Mouse (Mus musculus) erythroblast, embryonic 14.5 days (primary cell): ENCODE measurements around the gene Pdzd7. TPM values are rescaled to one million over a fixed set of nuclear protein-coding genes. Genes with fewer than 3 reads are reported as not detected.

Experiments
- H3K27me3 ChIP-seq: 2 replicates; pipeline ENCODE4 v1.6.1; 2012; ENCODE audit warnings: inconsistent platforms; ENCODE audit not compliant: control insufficient read depth
- H3K36me3 ChIP-seq: 2 replicates; pipeline ENCODE4 v1.6.1; 2012; ENCODE audit warnings: mild to moderate bottlenecking, inconsistent platforms; ENCODE audit not compliant: control insufficient read depth
- H3K4me1 ChIP-seq: 2 replicates; pipeline ENCODE4 v1.6.1; 2012; ENCODE audit warnings: inconsistent platforms; ENCODE audit not compliant: control insufficient read depth
- H3K4me3 ChIP-seq: replicated peaks from 2 replicates; pipeline ENCODE3; 2012; ENCODE audit warnings: moderate library complexity, mild to moderate bottlenecking, inconsistent platforms
- H3K9me3 ChIP-seq: 2 replicates; pipeline ENCODE4 v1.6.1; 2012; ENCODE audit warnings: low read length, inconsistent platforms, mixed read lengths; ENCODE audit not compliant: control insufficient read depth
- GATA1 ChIP-seq: IDR thresholded peaks from 2 replicates; pipeline ENCODE4 v1.6.1; 2012; ENCODE audit warnings: low read length, inconsistent platforms, mixed read lengths
- TAL1 ChIP-seq: IDR thresholded peaks from 3 replicates; pipeline ENCODE4 v1.6.1; 2012; ENCODE audit warnings: low read length, inconsistent platforms, mixed read lengths
- polyA plus RNA-seq: library from polyadenylated mRNA; stranded (reverse); fragments of >175 nt; gene quantifications from 2 replicates; pipeline ENCODE4 v1.2.3, GENCODE M21; 2012

The Pdzd7 gene
- polyA plus RNA-seq, 1 experiment, result not detected

DNA sequence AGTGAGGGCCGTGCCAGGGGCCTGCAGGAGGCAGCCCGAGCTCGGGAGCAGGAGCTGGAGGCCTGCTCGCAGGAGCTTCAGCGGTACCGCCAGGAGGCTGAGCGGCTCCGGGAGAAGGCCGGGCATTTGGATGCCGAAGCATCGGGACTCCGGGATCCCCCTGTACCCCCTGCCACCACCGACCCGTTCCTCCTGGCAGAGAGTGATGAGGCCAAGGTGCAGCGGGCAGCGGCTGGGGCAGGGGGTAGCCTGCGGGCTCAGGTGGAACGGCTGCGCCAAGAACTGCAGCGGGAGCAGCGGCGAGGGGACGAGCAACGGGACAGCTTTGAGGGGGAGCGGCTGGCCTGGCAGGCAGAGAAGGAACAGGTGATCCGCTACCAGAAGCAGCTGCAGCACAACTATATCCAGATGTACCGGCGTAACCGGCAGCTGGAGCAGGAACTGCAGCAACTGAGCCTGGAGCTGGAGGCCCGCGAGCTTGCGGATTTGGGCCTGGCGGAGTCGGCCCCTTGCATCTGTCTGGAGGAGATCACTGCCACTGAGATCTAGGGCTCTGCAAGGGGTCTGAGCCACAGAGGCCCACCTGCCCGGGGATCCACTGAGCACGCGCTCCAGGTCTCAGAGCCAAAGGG is 19.5 kb downstream of the Pdzd7 start:
- H3K4me1 ChIP-seq, result peaks cover 8% of the 10 kb centered on the region
- H3K9me3 ChIP-seq, result no peaks in the 10 kb centered on the region
- no peaks in the 10 kb centered on the region for H3K27me3 ChIP-seq
- H3K4me3 ChIP-seq, result no peak overlapping the region
- peaks cover 24% of the 10 kb centered on the region for H3K36me3 ChIP-seq
- TF ChIP-seq GATA1, result no peak
- no peak for TF ChIP-seq TAL1

DNA sequence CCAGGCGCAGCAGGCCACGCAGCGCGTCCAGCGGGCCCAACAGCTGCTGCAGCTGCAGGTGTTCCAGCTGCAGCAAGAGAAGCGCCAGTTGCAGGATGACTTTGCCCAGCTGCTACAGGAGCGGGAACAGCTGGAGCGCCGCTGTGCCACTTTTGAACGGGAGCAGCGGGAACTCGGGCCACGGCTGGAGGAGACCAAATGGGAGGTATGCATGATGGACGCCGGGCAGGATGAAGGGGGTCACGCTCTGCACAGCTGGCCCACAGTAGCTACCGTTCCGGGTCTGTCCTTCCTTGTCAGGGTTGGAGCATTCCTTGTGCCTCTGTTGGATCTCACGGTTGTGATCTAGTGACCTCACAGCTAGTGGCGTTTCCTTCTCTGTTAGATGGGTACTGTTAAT is 20.7 kb downstream of the Pdzd7 start:
- Histone ChIP-seq H3K4me1 (no peaks in the 10 kb centered on the region; the same call in 1 of the 2 replicates), H3K27me3 (no peaks in the 10 kb centered on the region), H3K4me3 (no peak overlapping the region), H3K9me3 (no peaks in the 10 kb centered on the region), H3K36me3 (peaks cover 24% of the 10 kb centered on the region)
- no peak for TF ChIP-seq TAL1
- no peak for TF ChIP-seq GATA1

DNA sequence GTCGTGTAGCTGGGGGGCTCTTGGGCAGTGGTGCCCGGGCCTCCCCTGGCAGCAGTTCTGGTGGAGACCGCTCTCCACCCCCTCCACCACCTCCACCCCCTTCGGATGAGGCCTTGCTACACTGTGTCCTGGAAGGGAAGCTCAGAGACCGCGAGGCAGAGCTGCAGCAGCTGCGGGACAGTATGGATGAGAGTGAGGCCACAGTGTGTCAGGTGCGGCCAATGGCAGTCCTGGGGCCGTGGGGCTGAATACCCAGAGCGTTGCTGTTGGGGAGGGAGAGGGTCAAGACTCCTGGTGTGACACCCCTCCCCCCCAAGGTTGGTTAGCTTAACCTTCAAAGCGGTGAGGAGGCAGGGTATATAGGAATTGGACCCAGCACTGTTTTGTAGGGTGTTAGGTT is 21.5 kb downstream of the Pdzd7 start:
- Histone ChIP-seq H3K36me3 (peaks cover 24% of the 10 kb centered on the region), H3K27me3 (peaks cover under 1% of the 10 kb centered on the region; the same call in 1 of the 2 replicates), H3K4me1 (no peaks in the 10 kb centered on the region; the same call in 1 of the 2 replicates), H3K4me3 (no peak overlapping the region), H3K9me3 (no peaks in the 10 kb centered on the region)
- TF ChIP-seq GATA1 (no peak), TAL1 (no peak)

DNA sequence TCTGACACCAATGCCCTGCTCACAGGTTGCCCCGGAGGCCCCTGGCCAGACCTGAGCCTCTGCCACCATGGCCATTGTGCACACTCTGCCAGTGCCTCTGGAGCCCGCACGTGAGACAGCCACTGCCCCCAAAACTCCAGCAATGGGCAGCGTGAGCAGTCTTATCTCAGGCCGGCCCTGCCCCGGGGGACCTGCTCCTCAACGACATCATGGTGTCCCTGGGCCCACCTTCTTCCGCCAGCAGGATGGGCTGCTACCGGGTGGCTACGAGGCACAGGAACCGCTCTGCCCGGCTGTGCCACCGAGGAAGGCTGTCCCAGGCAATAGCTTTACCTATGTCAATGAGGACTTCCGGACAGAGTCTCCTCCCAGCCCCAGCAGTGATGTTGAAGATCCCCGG is 24.2 kb downstream of the Pdzd7 start:
- Histone ChIP-seq H3K27me3 (peaks cover 26% of the 10 kb centered on the region), H3K4me1 (peaks cover 17% of the 10 kb centered on the region), H3K36me3 (peaks cover 18% of the 10 kb centered on the region), H3K9me3 (no peaks in the 10 kb centered on the region), H3K4me3 (no peak overlapping the region)
- TF ChIP-seq GATA1 (no peak), TAL1 (no peak)

DNA sequence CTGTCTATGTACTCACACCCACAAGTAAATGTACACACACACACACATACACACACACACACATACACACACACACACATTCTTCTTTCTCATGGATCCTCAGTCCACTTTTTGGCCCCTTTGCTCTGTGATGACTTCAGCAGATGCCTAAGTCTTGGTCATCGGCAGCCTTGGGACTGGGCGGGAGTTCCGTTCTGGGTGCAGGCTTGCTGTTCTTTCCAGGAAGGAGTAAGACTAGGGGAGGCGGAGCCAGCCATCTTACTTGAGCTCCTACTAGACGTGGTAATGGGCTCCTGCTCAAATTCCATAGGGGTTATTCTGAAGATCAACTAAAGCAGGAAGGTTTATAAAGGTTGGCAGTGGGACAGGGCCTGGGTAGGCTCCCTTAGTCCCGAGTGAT is 25.2 kb downstream of the Pdzd7 start:
- Histone ChIP-seq H3K9me3 (no peaks in the 10 kb centered on the region), H3K36me3 (peaks cover 9% of the 10 kb centered on the region), H3K27me3 (peaks cover 36% of the 10 kb centered on the region), H3K4me1 (peaks cover 27% of the 10 kb centered on the region), H3K4me3 (no peak overlapping the region)
- no peak for TF ChIP-seq TAL1
- TF ChIP-seq GATA1, result no peak

DNA sequence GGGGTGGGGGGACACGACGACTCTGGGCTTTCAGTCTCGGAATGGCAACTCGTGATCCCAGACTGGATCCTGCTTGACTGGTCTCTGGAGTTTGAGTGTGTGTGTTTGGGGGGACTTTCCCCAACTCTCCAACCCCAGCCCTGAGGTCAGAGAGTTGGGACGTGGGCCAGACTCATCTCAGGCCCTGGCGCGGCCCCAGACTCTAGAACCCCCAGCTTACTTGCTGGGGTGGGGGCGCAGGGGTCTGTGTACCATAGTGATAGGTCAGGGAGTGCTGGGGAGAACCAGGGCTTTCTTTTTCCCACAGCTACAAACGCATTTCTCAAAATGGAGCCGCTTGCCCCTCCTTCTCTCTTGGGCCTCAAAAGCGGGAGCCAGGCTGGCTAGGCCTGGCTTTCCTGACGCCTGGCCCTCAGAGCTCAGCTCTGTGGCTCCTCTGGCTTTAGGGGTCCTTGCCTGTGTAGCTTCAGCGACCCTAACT is 27.1 kb downstream of the Pdzd7 start:
- Histone ChIP-seq H3K4me3 (peak overlapping the region; percentile 59), H3K27me3 (peaks cover 42% of the 10 kb centered on the region), H3K4me1 (peaks cover 44% of the 10 kb centered on the region), H3K9me3 (no peaks in the 10 kb centered on the region), H3K36me3 (no peaks in the 10 kb centered on the region; the same call in 1 of the 2 replicates)
- TF ChIP-seq GATA1, result no peak

DNA sequence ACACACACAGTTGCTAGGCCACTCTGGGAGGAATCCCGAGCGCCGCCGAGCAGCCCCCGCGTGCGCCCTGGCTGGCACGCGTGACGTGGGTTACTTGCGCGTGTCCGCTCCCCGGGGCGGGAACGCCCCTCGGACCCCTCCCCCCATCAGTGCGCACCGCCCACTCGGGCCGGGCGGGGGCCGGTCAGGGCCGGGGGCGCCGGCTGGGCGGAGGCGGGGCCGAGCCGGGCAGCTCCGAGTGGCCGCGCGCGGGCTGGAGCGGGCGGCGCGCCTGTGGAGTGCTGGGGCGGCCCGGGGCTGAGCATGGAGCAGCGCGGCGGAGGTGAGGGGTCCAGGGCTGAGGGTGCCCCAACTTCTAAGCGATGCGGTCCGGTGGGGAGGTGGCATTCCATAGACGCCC is 27.6 kb downstream of the Pdzd7 start:
- Histone ChIP-seq H3K36me3 (peaks cover 1% of the 10 kb centered on the region; the same call in 1 of the 2 replicates), H3K4me3 (peak overlapping the region; percentile 59), H3K9me3 (no peaks in the 10 kb centered on the region), H3K27me3 (peaks cover 42% of the 10 kb centered on the region), H3K4me1 (peaks cover 44% of the 10 kb centered on the region)
- no peak for TF ChIP-seq TAL1
- no peak for TF ChIP-seq GATA1

DNA sequence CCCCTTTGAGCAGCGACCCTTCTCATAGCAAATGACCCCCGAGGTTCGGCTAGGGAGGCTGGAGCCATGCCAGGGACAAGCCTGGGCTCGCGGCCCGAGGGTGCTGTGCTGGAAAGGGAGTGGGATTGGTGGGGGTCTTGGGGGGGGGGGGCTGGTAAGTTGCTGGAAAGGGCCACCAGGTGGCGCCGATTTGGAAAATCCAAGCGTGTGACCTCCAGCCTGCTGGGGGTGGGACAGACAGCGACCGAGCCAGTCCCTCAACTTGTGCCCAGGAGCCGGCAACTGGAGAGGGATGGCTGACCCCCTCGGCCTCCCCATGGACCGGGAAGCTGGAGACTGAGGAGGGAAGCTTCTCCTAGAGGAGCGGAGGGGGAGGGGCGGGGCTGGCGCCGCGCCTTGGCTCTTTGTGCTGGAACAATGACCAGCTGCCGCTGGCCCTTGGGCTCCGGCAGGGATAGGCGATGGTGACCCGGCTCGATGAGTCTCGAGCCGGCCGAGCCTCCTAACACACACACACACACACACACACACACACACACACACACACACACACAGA is 28.2 kb downstream of the Pdzd7 start:
- H3K9me3 ChIP-seq, result no peaks in the 10 kb centered on the region
- peaks cover 44% of the 10 kb centered on the region for H3K4me1 ChIP-seq
- TF ChIP-seq TAL1 (no peak), GATA1 (no peak)
- H3K27me3 ChIP-seq, result peaks cover 42% of the 10 kb centered on the region
- peak overlapping the region; percentile 59 for H3K4me3 ChIP-seq
- peaks cover 6% of the 10 kb centered on the region for H3K36me3 ChIP-seq

DNA sequence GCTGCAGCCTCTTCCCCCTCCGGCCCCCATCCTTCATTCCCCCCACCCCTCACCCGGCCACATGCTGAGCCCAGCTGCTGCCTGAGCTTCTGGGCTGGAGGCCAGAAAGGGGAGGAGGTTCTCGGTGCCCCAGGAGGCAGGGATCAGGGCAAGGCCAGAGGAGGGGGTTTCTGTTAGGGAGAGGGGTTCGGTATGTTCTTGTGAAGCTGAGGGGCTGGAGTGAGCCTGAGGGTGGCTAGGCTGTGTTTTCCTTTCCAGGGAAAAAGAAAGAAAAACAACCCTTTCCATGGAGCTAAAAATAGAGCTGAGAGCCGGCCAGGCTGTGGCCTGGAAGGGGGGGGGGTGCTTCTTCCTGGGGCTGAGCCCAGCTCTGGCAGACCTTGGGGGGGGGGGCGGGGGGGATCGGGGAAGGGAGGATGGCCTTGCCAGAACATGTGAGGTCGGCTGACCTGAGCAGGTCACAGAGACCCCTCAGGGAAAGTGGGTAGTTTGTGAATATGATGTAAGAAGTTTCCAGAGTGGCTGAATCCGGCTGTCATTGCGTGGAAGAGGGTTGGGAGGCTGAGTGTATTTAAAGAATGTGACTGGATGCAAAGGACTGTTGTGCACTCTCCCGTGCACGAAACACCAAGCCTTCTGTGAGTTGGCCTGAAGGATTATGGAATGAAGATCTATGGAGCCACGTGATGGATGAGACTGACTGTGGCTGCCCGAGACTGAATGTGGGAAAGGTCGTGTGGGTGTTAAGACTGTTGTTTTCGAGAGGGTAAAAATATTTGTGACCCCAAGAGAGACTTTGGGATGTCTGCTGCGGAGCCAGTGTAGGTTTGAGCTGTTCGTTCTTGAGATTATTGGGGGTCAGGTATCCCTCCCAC is 28.9 kb downstream of the Pdzd7 start:
- TF ChIP-seq GATA1 (no peak), TAL1 (no peak)
- H3K36me3 ChIP-seq, result peaks cover 12% of the 10 kb centered on the region
- peaks cover 44% of the 10 kb centered on the region for H3K4me1 ChIP-seq

More for the DNA sequence above, 28.9 kb downstream of the Pdzd7 start:
- Histone ChIP-seq H3K9me3 (no peaks in the 10 kb centered on the region), H3K4me3 (peak overlapping the region; percentile 59), H3K27me3 (peaks cover 42% of the 10 kb centered on the region)
